Mouse (Mus musculus): ENCODE measurements around the gene Galk2. TPM values are rescaled to one million over a fixed set of nuclear protein-coding genes. Genes with fewer than 3 reads are reported as not detected.
A peak's percentile ranks its signal among the peaks of the same experiment; 100 is the strongest.

The Galk2 gene
- 26.8 and 32.0 TPM in 2 replicates for polyA plus RNA-seq (2015; fragmentation: Nextera tagmentation; extraction: Ambion mirVana)

DNA sequence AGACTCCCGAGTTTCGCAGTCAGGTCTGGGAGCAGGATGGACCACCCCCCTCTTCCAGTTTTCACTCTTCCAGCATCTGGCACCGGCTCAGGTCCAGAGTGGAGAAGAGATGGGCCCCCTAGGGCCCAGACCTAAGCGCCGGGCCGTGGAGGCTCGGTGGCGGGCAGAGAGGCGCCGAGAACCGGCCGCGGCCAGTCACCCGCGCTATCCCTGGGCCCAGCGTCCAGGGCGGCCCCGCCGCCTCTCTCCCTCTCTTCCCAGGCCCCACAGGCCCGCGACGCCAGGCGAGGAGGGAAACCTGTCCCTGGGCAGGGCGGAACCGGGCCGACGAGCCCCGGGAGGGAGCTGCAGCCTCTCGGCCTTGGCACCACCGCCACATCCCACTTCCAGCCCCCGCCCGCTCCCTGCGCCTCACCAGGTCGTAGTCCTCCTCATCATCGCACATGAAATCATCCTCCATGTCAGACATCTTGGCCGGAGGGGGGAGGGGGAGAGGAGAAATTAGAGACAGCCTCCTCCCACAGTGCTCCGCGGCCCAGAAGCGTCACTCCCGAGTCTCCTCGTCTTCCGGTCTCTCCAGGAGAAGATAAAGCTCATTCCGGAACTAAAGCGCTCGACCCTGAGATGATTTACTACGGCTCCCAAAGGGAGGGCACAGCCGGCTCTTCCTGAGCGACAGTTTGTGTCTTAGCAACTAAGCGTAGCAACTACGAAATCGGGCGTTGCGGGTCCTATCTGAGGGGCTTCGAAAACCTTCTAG, at the start of gene Galk2, which contains the start of gene Cops2:
Gene Galk2, plus strand, starts transcription at position 589 of the 760 bp plus-strand sequence.
Gene Cops2, minus strand, starts transcription at position 619 of the 760 bp plus-strand sequence.
- H3K27me3 ChIP-seq = no peaks in the 10 kb centered on the region
- no peaks in the 10 kb centered on the region for H3K36me3 ChIP-seq
- under 1% methylated on average over 51 of the region's 54 CpGs for WGBS
- H3K4me2 ChIP-seq = peak within 1 kb of the TSS; percentile 76
- H3K9me3 ChIP-seq (replicated peaks) = no peaks in the 10 kb centered on the region
- peak; percentile 97 for ATAC-seq (replicated peaks; ENCODE audit: insufficient number of reproducible peaks, insufficient read depth, low FRiP score, low read depth)
- H3K9ac ChIP-seq = peak within 1 kb of the TSS; percentile 100
- H3K4me3 ChIP-seq = peak within 1 kb of the TSS; percentile 100
- peaks cover 7% of the 10 kb centered on the region; the same call in 1 of the 2 replicates for H3K4me1 ChIP-seq (replicated peaks)
- peak within 1 kb of the TSS; percentile 82 for H3K27ac ChIP-seq

- WGBS = 79% methylated on average over 7 of the region's 7 CpGs
- no peaks in the 10 kb centered on the region for H3K9me3 ChIP-seq (replicated peaks)
- H3K4me1 ChIP-seq (replicated peaks) = no peaks in the 10 kb centered on the region
- no peak overlapping the region for H3K9ac ChIP-seq
- H3K36me3 ChIP-seq = no peaks in the 10 kb centered on the region
- no peaks in the 10 kb centered on the region for H3K27me3 ChIP-seq
- no peak for ATAC-seq (replicated peaks; ENCODE audit: insufficient number of reproducible peaks, insufficient read depth, low FRiP score, low read depth)
- no peak overlapping the region for H3K4me2 ChIP-seq
- no peak overlapping the region for H3K27ac ChIP-seq
- H3K4me3 ChIP-seq = no peak overlapping the region
Observed at GRCm38 (mm10) chr2:125809551-125809950, 49.4 kb upstream of the Galk2 start.

DNA sequence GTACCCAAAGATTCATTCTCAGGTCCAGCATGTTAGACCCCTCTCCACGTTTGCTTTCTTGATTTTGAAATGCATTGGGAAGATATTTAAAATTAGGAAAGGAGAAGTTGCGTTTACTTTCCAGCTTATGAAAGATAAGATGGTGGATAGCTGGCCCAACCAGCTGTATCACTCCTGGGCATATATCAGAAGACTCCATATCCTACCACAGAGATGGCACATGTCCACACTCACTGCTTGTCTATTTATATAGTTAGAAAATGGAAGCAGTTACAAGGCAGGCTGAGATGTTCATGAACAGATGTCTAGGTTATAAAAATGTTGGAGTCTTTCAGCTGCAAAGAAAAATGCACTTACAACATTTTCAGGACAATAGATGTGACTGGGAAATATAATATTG, 47.6 kb upstream of the Galk2 start:
- Histone ChIP-seq H3K9me3 (replicated peaks) (no peaks in the 10 kb centered on the region), H3K4me1 (replicated peaks) (no peaks in the 10 kb centered on the region), H3K27ac (no peak overlapping the region), H3K27me3 (no peaks in the 10 kb centered on the region), H3K4me3 (no peak overlapping the region), H3K4me2 (no peak overlapping the region), H3K9ac (no peak overlapping the region), H3K36me3 (no peaks in the 10 kb centered on the region)
- 64% methylated on average over 2 of the region's 2 CpGs for WGBS
- no peak for ATAC-seq (replicated peaks; ENCODE audit: insufficient number of reproducible peaks, insufficient read depth, low FRiP score, low read depth)

DNA sequence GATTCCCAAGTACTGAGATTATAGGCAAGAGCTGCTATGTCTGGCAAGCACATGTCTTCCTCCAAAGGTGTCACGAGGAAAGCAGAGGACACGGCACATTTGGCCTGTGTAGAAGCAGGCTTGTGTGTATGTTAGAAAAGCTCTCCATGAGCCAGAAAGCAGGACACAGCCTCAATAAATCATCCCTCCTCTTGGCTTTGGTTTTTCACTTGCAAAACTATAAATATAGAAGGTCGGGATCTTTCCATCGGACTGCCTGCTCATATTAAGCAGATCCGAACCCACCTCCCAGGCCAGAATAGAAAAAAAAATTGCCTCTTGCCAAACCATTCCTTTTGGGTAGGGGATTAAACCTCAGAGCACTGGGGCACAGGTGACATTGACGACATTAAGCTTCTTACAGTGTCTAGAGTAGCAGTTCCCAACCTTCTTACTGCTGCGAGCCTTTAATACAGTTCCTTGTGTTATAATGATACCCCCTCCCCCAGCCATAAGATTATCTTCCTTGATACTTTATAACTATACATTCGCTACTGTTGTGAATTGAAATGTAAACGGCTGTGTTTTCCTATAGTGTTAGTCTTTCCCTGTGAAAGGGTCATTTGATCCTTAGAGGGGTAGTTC, 44.8 kb upstream of the Galk2 start:
- 66% methylated on average over 9 of the region's 9 CpGs for WGBS
- H3K9me3 ChIP-seq (replicated peaks) = no peaks in the 10 kb centered on the region
- H3K4me3 ChIP-seq = no peak overlapping the region

GRCm38 (mm10) chr2:125820397-125820796, 38.5 kb upstream of the Galk2 start:
- H3K27me3 ChIP-seq = no peaks in the 10 kb centered on the region
- no peak overlapping the region for H3K9ac ChIP-seq
- H3K4me2 ChIP-seq = no peak overlapping the region
- no peaks in the 10 kb centered on the region for H3K4me1 ChIP-seq (replicated peaks)
- H3K27ac ChIP-seq = no peak overlapping the region
- no peaks in the 10 kb centered on the region for H3K36me3 ChIP-seq
- no peak for ATAC-seq (replicated peaks; ENCODE audit: insufficient number of reproducible peaks, insufficient read depth, low FRiP score, low read depth)
- H3K4me3 ChIP-seq = no peak overlapping the region
- no peaks in the 10 kb centered on the region for H3K9me3 ChIP-seq (replicated peaks)
- 83% methylated on average over 4 of the region's 4 CpGs for WGBS

More for the DNA sequence above, 44.8 kb upstream of the Galk2 start:
- H3K4me2 ChIP-seq = no peak overlapping the region
- no peaks in the 10 kb centered on the region for H3K27me3 ChIP-seq
- H3K4me1 ChIP-seq (replicated peaks) = no peaks in the 10 kb centered on the region
- ATAC-seq (replicated peaks; ENCODE audit: insufficient number of reproducible peaks, insufficient read depth, low FRiP score, low read depth) = no peak
- no peaks in the 10 kb centered on the region for H3K36me3 ChIP-seq
- H3K9ac ChIP-seq = no peak overlapping the region
- no peak overlapping the region for H3K27ac ChIP-seq

DNA sequence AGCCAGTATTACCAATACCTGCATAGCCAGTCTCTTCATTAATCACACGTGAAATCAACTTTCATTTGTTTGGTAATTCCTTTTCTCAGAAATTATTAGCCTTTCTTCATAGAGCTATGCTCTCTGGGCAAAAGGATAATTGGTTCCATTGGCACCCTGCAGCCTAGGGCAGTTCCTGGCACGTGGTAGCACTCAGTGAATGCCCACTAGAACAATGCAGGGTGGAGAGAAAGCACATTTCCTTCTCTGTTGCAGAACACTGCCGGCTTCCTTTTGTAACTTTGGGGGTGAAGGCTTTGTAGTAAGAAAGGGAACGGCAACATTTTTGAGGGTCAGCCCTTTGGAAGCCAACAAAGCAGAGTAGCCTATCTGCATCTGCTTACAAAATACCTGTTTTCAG, 32.7 kb upstream of the Galk2 start:
- Histone ChIP-seq H3K9me3 (replicated peaks) (no peaks in the 10 kb centered on the region), H3K4me2 (no peak overlapping the region), H3K4me3 (no peak overlapping the region), H3K9ac (no peak overlapping the region), H3K36me3 (peaks cover 15% of the 10 kb centered on the region), H3K27me3 (no peaks in the 10 kb centered on the region), H3K27ac (no peak overlapping the region), H3K4me1 (replicated peaks) (no peaks in the 10 kb centered on the region)
- no peak for ATAC-seq (replicated peaks; ENCODE audit: insufficient number of reproducible peaks, insufficient read depth, low FRiP score, low read depth)
- WGBS = 74% methylated on average over 4 of the region's 4 CpGs

DNA sequence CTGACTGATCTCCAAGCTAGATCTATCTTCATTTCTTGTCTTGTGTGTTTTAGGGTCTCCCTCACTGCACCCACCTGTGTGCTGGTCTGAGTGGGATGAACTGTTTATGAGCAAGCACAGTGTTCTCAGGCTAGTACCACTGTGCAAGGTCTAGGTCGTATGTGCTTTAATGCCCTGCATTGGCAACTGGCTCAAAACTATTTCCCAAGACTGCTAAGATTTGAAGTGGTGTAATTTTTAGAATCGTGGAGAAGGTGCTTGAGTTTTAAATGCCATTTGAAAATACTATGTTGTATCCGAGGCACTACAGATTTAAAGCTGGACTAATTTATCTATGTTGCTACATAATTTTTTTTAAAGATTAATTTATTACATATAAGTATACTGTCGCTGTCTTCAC, 31.0 kb upstream of the Galk2 start:
- H3K27ac ChIP-seq = no peak overlapping the region
- no peak for ATAC-seq (replicated peaks; ENCODE audit: insufficient number of reproducible peaks, insufficient read depth, low FRiP score, low read depth)

DNA sequence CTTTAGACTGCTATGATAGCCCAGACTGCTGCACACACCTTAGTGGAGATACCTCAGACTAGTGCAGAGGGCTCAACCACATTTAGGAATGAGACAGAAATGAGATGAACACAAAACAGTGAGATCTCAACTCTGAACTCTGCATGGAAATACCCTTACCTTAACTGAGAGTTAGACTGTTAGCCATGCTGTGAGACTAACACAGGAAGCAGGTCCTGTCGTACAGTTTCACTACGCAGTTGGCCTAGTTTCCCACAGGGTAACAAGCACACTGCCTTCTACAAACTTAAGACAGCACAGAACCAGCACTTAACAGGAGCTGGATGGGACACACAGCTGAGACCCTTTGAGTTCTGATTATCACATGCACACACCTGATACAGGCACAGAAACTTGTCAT, 29.0 kb upstream of the Galk2 start:
- 95% methylated on average over 2 of the region's 2 CpGs for WGBS
- no peak for ATAC-seq (replicated peaks; ENCODE audit: insufficient number of reproducible peaks, insufficient read depth, low FRiP score, low read depth)
- H3K27me3 ChIP-seq = no peaks in the 10 kb centered on the region
- H3K27ac ChIP-seq = no peak overlapping the region
- H3K9me3 ChIP-seq (replicated peaks) = no peaks in the 10 kb centered on the region
- H3K4me2 ChIP-seq = no peak overlapping the region
- H3K9ac ChIP-seq = no peak overlapping the region
- H3K4me1 ChIP-seq (replicated peaks) = no peaks in the 10 kb centered on the region
- no peak overlapping the region for H3K4me3 ChIP-seq
- peaks cover 49% of the 10 kb centered on the region for H3K36me3 ChIP-seq

More for the DNA sequence above, 31.0 kb upstream of the Galk2 start:
- Histone ChIP-seq H3K36me3 (peaks cover 30% of the 10 kb centered on the region), H3K4me3 (no peak overlapping the region), H3K9ac (no peak overlapping the region), H3K4me2 (no peak overlapping the region), H3K27me3 (no peaks in the 10 kb centered on the region), H3K9me3 (replicated peaks) (no peaks in the 10 kb centered on the region), H3K4me1 (replicated peaks) (no peaks in the 10 kb centered on the region)
- WGBS = 75% methylated on average over 4 of the region's 4 CpGs

- Histone ChIP-seq H3K9ac (no peak overlapping the region), H3K9me3 (replicated peaks) (no peaks in the 10 kb centered on the region), H3K4me3 (no peak overlapping the region), H3K27me3 (no peaks in the 10 kb centered on the region), H3K4me1 (replicated peaks) (no peaks in the 10 kb centered on the region), H3K4me2 (no peak overlapping the region), H3K27ac (no peak overlapping the region), H3K36me3 (peaks cover 61% of the 10 kb centered on the region)
- ATAC-seq (replicated peaks; ENCODE audit: insufficient number of reproducible peaks, insufficient read depth, low FRiP score, low read depth) = no peak
- 87% methylated on average over 7 of the region's 7 CpGs for WGBS
Observed at GRCm38 (mm10) chr2:125838091-125838490, 20.8 kb upstream of the Galk2 start.

GRCm38 (mm10) chr2:125838708-125839284, 20.1 kb upstream of the Galk2 start:
- Histone ChIP-seq H3K4me3 (no peak overlapping the region), H3K9me3 (replicated peaks) (no peaks in the 10 kb centered on the region), H3K4me1 (replicated peaks) (no peaks in the 10 kb centered on the region), H3K36me3 (peaks cover 58% of the 10 kb centered on the region), H3K4me2 (no peak overlapping the region), H3K27me3 (no peaks in the 10 kb centered on the region), H3K27ac (no peak overlapping the region), H3K9ac (no peak overlapping the region)
- ATAC-seq (replicated peaks; ENCODE audit: insufficient number of reproducible peaks, insufficient read depth, low FRiP score, low read depth) = no peak
- 77% methylated on average over 2 of the region's 2 CpGs for WGBS

- no peaks in the 10 kb centered on the region for H3K27me3 ChIP-seq
- H3K9me3 ChIP-seq (replicated peaks) = no peaks in the 10 kb centered on the region
- peaks cover 4% of the 10 kb centered on the region; the same call in 1 of the 2 replicates for H3K4me1 ChIP-seq (replicated peaks)
- H3K4me2 ChIP-seq = no peak overlapping the region
- peaks cover 17% of the 10 kb centered on the region for H3K36me3 ChIP-seq
- H3K27ac ChIP-seq = no peak overlapping the region
- WGBS = 56% methylated on average over 2 of the region's 2 CpGs
- ATAC-seq (replicated peaks; ENCODE audit: insufficient number of reproducible peaks, insufficient read depth, low FRiP score, low read depth) = no peak
- H3K4me3 ChIP-seq = no peak overlapping the region
- H3K9ac ChIP-seq = no peak overlapping the region
Observed at GRCm38 (mm10) chr2:125851237-125851636, 7.7 kb upstream of the Galk2 start.

All from heart, embryonic 15.5 days (tissue).